Mouse (Mus musculus): ENCODE measurements around the gene Neto2.

Neto2 gene

GRCm38 (mm10) chr8:85602737-85603136, 98.0 kb downstream of the Neto2 start:
- no peak for DNase-seq (ENCODE audit: low spot score)

- DNase-seq (ENCODE audit: low spot score), result no peak
These were observed 99.0 kb downstream of the Neto2 start for GRCm38 (mm10) chr8:85601741-85602140.

GRCm38 (mm10) chr8:85597413-85598191, 103.1 kb downstream of the Neto2 start:
- peak; percentile 63 for DNase-seq (ENCODE audit: low spot score)

GRCm38 (mm10) chr8:85595391-85595790, 105.3 kb downstream of the Neto2 start:
- DNase-seq (ENCODE audit: low spot score), result peak; percentile 83

- DNase-seq (ENCODE audit: low spot score), result peak; percentile 60
These were observed 105.7 kb downstream of the Neto2 start for GRCm38 (mm10) chr8:85594983-85595382.

- DNase-seq (ENCODE audit: low spot score), result peak; percentile 47
These were observed 107.4 kb downstream of the Neto2 start for GRCm38 (mm10) chr8:85593324-85593723.

GRCm38 (mm10) chr8:85591532-85591931, 109.2 kb downstream of the Neto2 start:
- DNase-seq (ENCODE audit: low spot score), result no peak

- no peak for DNase-seq (ENCODE audit: low spot score)
These were observed 110.5 kb downstream of the Neto2 start for GRCm38 (mm10) chr8:85590258-85590657.

- DNase-seq (ENCODE audit: low spot score), result no peak
These were observed 112.1 kb downstream of the Neto2 start for GRCm38 (mm10) chr8:85588596-85588995.
